Mouse (Mus musculus) frontal cortex, adult 2 months (tissue): ENCODE results near the gene BC147527. TPM values are rescaled to one million over a fixed set of nuclear protein-coding genes. Genes with fewer than 3 reads are reported as not detected.
"Not testable (repeated sequence)": the region's sequence is repeated elsewhere in the genome, so short reads cannot be mapped to it uniquely, and the experiment has no call there.

Experiments used
- DNase-seq, 2 experiments: peaks; one replicate each; pipeline ENCODE4 v3.0.0; 2022; ENCODE audit warnings: low spot score in 1 of 2; ENCODE audit errors: extremely low spot score in 1 of 2
- polyA plus RNA-seq: library from polyadenylated mRNA; depleted of rRNA; stranded (reverse); fragments of >200 nt; gene quantifications from 2 replicates; pipeline ENCODE4 v1.2.3, GENCODE M21; 2012; rRNA removed

The BC147527 gene
- 0.15 and 0.20 TPM in 2 replicates for polyA plus RNA-seq

GRCm38 (mm10) chr13:120299991-120300442, at the start of gene BC147527:
Gene BC147527, plus strand, starts transcription at chr13:120300392.
- no peak for DNase-seq

GRCm38 (mm10) chr13:120251208-120251924, 48.8 kb upstream of the BC147527 start:
- DNase-seq = not testable (repeated sequence)

GRCm38 (mm10) chr13:120258817-120259658, 41.2 kb upstream of the BC147527 start:
- not testable (repeated sequence) for DNase-seq

GRCm38 (mm10) chr13:120259718-120260117, 40.5 kb upstream of the BC147527 start:
- not testable (repeated sequence) for DNase-seq

- DNase-seq = not testable (repeated sequence)
These were observed 37.3 kb upstream of the BC147527 start, which contains the start of gene AF067061 for GRCm38 (mm10) chr13:120262870-120263269. Gene AF067061, plus strand, starts transcription at chr13:120263114.

GRCm38 (mm10) chr13:120277837-120278236, 22.4 kb upstream of the BC147527 start:
- DNase-seq = not testable (repeated sequence)

- no peak for DNase-seq
These were observed 21.4 kb upstream of the BC147527 start for GRCm38 (mm10) chr13:120278784-120279183.

- no peak for DNase-seq
These were observed 783 bp upstream of the BC147527 start for GRCm38 (mm10) chr13:120299324-120299894.

- DNase-seq = no peak
These were observed 661 bp downstream of the BC147527 start for GRCm38 (mm10) chr13:120300853-120301252.

- DNase-seq = no peak
These were observed 10.6 kb downstream of the BC147527 start for GRCm38 (mm10) chr13:120310749-120311148.

GRCm38 (mm10) chr13:120313584-120313983, 13.4 kb downstream of the BC147527 start:
- no peak for DNase-seq

- not testable (repeated sequence) for DNase-seq
These were observed 16.4 kb downstream of the BC147527 start, which contains the start of gene Tcstv3 for GRCm38 (mm10) chr13:120316578-120316977. Gene Tcstv3, plus strand, starts transcription at chr13:120316878.

GRCm38 (mm10) chr13:120320183-120320582, 20.0 kb downstream of the BC147527 start:
- no peak for DNase-seq

GRCm38 (mm10) chr13:120320721-120321120, 20.5 kb downstream of the BC147527 start:
- no peak for DNase-seq

Other genes with a start within 250 kb of the BC147527 start
- gene Gm21188, start 248.2 kb upstream of the BC147527 start, polyA plus RNA-seq = 0.11 and 0.16 TPM in 2 replicates
- gene Gm20767, start 160.1 kb upstream of the BC147527 start, polyA plus RNA-seq = not detected in 2 replicates
- not detected in 2 replicates for gene Gm21818, start 128.0 kb upstream of the BC147527 start, polyA plus RNA-seq
- not detected in 2 replicates for gene Gm21762, start 84.4 kb upstream of the BC147527 start, polyA plus RNA-seq
- gene Gm21731, start 61.3 kb upstream of the BC147527 start, polyA plus RNA-seq = not detected in 2 replicates
- gene AF067061, start 37.3 kb upstream of the BC147527 start, polyA plus RNA-seq = not detected in 2 replicates
- not detected in 2 replicates for gene Tcstv3, start 16.5 kb downstream of the BC147527 start, polyA plus RNA-seq